Mouse (Mus musculus) liver, embryonic 16.5 days (tissue): ENCODE results near the gene Gm973. TPM values are rescaled to one million over a fixed set of nuclear protein-coding genes. Genes with fewer than 3 reads are reported as not detected.

Experiments used
- ATAC-seq: fragments of 200-750 bp; cut with Nextera tagmentation; 2 replicates; pipeline ENCODE4 v1.8.0; 2017; ENCODE audit warnings: low read depth, mild to moderate bottlenecking, moderate number of reproducible peaks, moderate library complexity
- H3K27ac ChIP-seq: fragments of 300-500 bp; sonication (generic); 2 replicates; pipeline ENCODE4 v1.5.1; 2014; ENCODE audit warnings: mild to moderate bottlenecking, low read length
- H3K27me3 ChIP-seq: fragments of 300-500 bp; sonication (generic); 2 replicates; pipeline ENCODE4 v1.6.1; 2014; ENCODE audit warnings: low read depth, low read length, mixed read lengths; ENCODE audit not compliant: control insufficient read depth, insufficient read depth
- H3K36me3 ChIP-seq: fragments of 300-500 bp; sonication (generic); 2 replicates; pipeline ENCODE4 v1.6.1; 2014; ENCODE audit warnings: mild to moderate bottlenecking; ENCODE audit not compliant: control insufficient read depth, insufficient read depth
- H3K4me1 ChIP-seq: fragments of 300-500 bp; sonication (generic); 2 replicates; pipeline ENCODE4 v1.6.1; 2014; ENCODE audit warnings: low read depth, low read length, mixed read lengths; ENCODE audit not compliant: control insufficient read depth
- H3K4me2 ChIP-seq: fragments of 300-500 bp; sonication (generic); 2 replicates; pipeline ENCODE4 v1.6.1; 2014; ENCODE audit warnings: low read depth, low read length, mixed read lengths
- H3K4me3 ChIP-seq: fragments of 300-500 bp; sonication (generic); 2 replicates; pipeline ENCODE4 v1.5.1; 2014; ENCODE audit warnings: low read depth, mild to moderate bottlenecking, low read length
- H3K9ac ChIP-seq: fragments of 300-500 bp; sonication (generic); 2 replicates; pipeline ENCODE4 v1.6.1; 2014; ENCODE audit warnings: low read depth, low read length
- H3K9me3 ChIP-seq: fragments of 300-500 bp; sonication (generic); replicated peaks from 2 replicates; pipeline ENCODE4 v1.6.1; 2016; ENCODE audit warnings: low read length; ENCODE audit not compliant: control insufficient read depth
- WGBS: fragments of 180-500 bp; shearing (Covaris S2); extraction: QIAGEN DNeasy Blood & Tissue Kit; methylation state at CpG from one replicate; pipeline ENCODE4 v1.1.7; 2014; ENCODE audit not compliant: insufficient replicate concordance; 5-methylcytosine and 5-hydroxymethylcytosine counted together
- polyA plus RNA-seq: library from polyadenylated mRNA; unstranded; fragments of >200 nt; fragmentation: Nextera tagmentation; extraction: Ambion mirVana; gene quantifications from 2 replicates; pipeline ENCODE4 v1.2.1, GENCODE M21; 2015

The Gm973 gene
- 0.12 TPM in 1 of 2 replicates, not detected in the other for polyA plus RNA-seq

- Histone ChIP-seq H3K36me3 (no peaks in the 10 kb centered on the region), H3K4me1 (no peaks in the 10 kb centered on the region), H3K4me2 (peak within 1 kb of the TSS; percentile 41), H3K9me3 (no peaks in the 10 kb centered on the region), H3K27me3 (no peaks in the 10 kb centered on the region; the same call in 1 of the 2 replicates), H3K9ac (no peak within 1 kb of the TSS), H3K4me3 (no peak within 1 kb of the TSS), H3K27ac (no peak within 1 kb of the TSS)
- 15% methylated on average over 25 of the region's 25 CpGs for WGBS
- no peak for ATAC-seq
These were observed at the start of gene Gm973 for GRCm38 (mm10) chr1:59516026-59516917. Gene Gm973 (plus strand): TSS chr1:59516264.

- Histone ChIP-seq H3K4me3 (no peak overlapping the region), H3K9ac (no peak overlapping the region), H3K4me1 (no peaks in the 10 kb centered on the region), H3K27me3 (no peaks in the 10 kb centered on the region), H3K36me3 (no peaks in the 10 kb centered on the region), H3K27ac (no peak overlapping the region), H3K9me3 (no peaks in the 10 kb centered on the region), H3K4me2 (no peak overlapping the region)
- ATAC-seq = no peak
- 77% methylated on average over 4 of the region's 4 CpGs for WGBS
These were observed 46.9 kb upstream of the Gm973 start for GRCm38 (mm10) chr1:59469170-59469569.

DNA sequence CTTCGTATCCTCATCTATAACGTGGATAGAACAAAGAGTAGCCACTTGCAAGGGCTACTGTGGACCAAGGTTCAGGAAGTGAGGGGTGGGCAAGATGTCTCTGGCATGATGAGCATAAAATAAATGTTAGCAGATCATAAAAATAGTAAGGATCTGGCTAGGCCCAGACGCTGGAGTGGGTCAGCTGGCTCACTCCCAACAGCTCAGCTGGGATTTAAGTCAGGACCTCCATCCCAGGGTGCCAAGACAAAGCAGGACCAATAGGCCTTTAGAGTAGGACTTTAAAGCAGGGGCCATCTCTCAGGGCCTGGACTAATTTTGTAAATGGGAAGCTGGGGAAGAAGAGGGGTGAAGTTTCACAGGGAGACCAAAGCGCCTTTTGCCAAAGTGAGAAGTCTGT is 45.3 kb upstream of the Gm973 start:
- no peak for ATAC-seq
- H3K9ac ChIP-seq = no peak overlapping the region
- H3K4me3 ChIP-seq = no peak overlapping the region
- no peaks in the 10 kb centered on the region for H3K36me3 ChIP-seq
- H3K9me3 ChIP-seq = no peaks in the 10 kb centered on the region
- 64% methylated on average over 4 of the region's 4 CpGs for WGBS
- H3K4me1 ChIP-seq = no peaks in the 10 kb centered on the region
- no peak overlapping the region for H3K27ac ChIP-seq
- H3K27me3 ChIP-seq = no peaks in the 10 kb centered on the region
- H3K4me2 ChIP-seq = no peak overlapping the region

DNA sequence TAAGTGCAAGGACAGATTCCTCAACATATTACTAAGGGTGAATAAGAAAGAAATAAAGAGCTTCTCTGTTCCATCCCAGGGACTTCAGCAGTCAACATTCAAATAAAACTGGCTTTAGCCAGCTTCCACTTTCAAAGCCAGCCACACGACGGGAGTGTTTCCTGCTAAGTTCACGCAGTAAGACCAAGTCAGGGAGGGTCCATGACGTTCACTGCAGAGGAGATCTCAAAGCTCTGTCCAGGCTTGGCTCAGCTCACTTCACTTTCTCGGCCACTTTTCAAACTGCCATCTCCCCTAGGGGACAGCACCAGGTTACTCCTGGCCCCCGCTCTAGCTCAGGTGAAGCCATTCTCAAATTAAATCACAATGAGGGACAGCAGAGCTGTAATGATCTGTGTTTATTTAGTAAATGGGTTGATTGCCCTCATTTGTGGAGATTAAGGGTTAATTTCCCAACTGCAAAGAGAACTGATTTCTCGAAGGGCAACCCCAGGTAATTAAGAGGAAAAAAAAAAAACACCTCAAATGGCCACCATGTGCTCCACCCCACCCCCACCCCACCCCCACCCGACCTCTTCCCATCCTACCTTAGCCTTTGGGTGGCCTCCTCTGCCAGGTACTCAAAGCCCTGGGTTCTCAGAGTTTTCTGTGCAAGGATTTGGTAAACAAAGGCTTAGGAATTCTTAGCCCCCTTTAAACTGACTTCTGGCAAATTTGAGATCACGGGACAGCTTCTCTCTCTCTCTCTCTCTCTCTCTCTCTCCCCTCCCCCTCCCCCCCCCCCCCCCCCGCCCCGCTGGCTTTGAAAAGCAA is 43.5 kb upstream of the Gm973 start:
- ATAC-seq = no peak
- H3K9me3 ChIP-seq = no peaks in the 10 kb centered on the region
- 23% methylated on average over 9 of the region's 11 CpGs for WGBS
- no peak overlapping the region for H3K4me2 ChIP-seq
- no peak overlapping the region for H3K27ac ChIP-seq
- no peak overlapping the region for H3K9ac ChIP-seq
- no peaks in the 10 kb centered on the region for H3K36me3 ChIP-seq
- no peak overlapping the region for H3K4me3 ChIP-seq
- no peaks in the 10 kb centered on the region for H3K27me3 ChIP-seq
- no peaks in the 10 kb centered on the region for H3K4me1 ChIP-seq

GRCm38 (mm10) chr1:59473181-59473555 is 42.9 kb upstream of the Gm973 start:
- Histone ChIP-seq H3K27me3 (no peaks in the 10 kb centered on the region), H3K36me3 (no peaks in the 10 kb centered on the region), H3K4me3 (no peak overlapping the region), H3K27ac (no peak overlapping the region), H3K4me1 (no peaks in the 10 kb centered on the region), H3K4me2 (no peak overlapping the region), H3K9me3 (no peaks in the 10 kb centered on the region), H3K9ac (no peak overlapping the region)
- ATAC-seq = no peak
- WGBS = 43% methylated on average over 4 of the region's 4 CpGs

- 0 out of 2 replicates have a peak, but pooled peaks cover under 1% of the 10 kb centered on the region for H3K4me1 ChIP-seq
- H3K27ac ChIP-seq = no peak overlapping the region
- no peak overlapping the region for H3K4me3 ChIP-seq
- no peaks in the 10 kb centered on the region for H3K27me3 ChIP-seq
- H3K9ac ChIP-seq = no peak overlapping the region
- WGBS = 23% methylated on average over 2 of the region's 2 CpGs
- no peak overlapping the region for H3K4me2 ChIP-seq
- no peaks in the 10 kb centered on the region for H3K9me3 ChIP-seq
- no peaks in the 10 kb centered on the region for H3K36me3 ChIP-seq
- no peak for ATAC-seq
These were observed 40.4 kb upstream of the Gm973 start for GRCm38 (mm10) chr1:59475618-59476017.

- Histone ChIP-seq H3K4me1 (peaks cover 17% of the 10 kb centered on the region), H3K27ac (no peak overlapping the region), H3K9ac (no peak overlapping the region), H3K27me3 (peaks cover 6% of the 10 kb centered on the region; the same call in 1 of the 2 replicates), H3K4me3 (no peak overlapping the region), H3K36me3 (no peaks in the 10 kb centered on the region), H3K4me2 (no peak overlapping the region), H3K9me3 (no peaks in the 10 kb centered on the region)
- WGBS = 60% methylated on average over 3 of the region's 3 CpGs
- ATAC-seq = no peak
These were observed 37.2 kb upstream of the Gm973 start for GRCm38 (mm10) chr1:59478911-59479310.

- H3K36me3 ChIP-seq = no peaks in the 10 kb centered on the region
- peak overlapping the region; percentile 82 for H3K27ac ChIP-seq
- peaks cover 31% of the 10 kb centered on the region for H3K4me1 ChIP-seq
These were observed 35.1 kb upstream of the Gm973 start for GRCm38 (mm10) chr1:59480821-59481455.

More at GRCm38 (mm10) chr1:59480821-59481455, 35.1 kb upstream of the Gm973 start:
- peak overlapping the region; percentile 60 for H3K9ac ChIP-seq
- ATAC-seq = no peak
- peak overlapping the region; percentile 57 for H3K4me3 ChIP-seq
- H3K9me3 ChIP-seq = no peaks in the 10 kb centered on the region
- H3K4me2 ChIP-seq = peak overlapping the region; percentile 99
- 6% methylated on average over 23 of the region's 23 CpGs for WGBS
- H3K27me3 ChIP-seq = peaks cover 6% of the 10 kb centered on the region; the same call in 1 of the 2 replicates
